Mouse (Mus musculus) MEL (cell line): Measurements from ENCODE around the gene Usp54.

Source experiments
- CTCF ChIP-seq, 3 experiments: IDR thresholded peaks in 2 of 3; conservative IDR thresholded peaks in 1 of 3; 2 replicates each; pipeline ENCODE4 v1.5.1; 2011 to 2012; ENCODE audit warnings: low read length in 3 of 3, low read depth in 2 of 3, mild to moderate bottlenecking in 2 of 3, improper control_type of control experiment in 1 of 3, inconsistent platforms in 1 of 3, mixed read lengths in 1 of 3, moderate library complexity in 1 of 3; ENCODE audit not compliant: control insufficient read depth in 1 of 3, insufficient read depth in 1 of 3, poor library complexity in 1 of 3, severe bottlenecking in 1 of 3
- EP300 ChIP-seq, 2 experiments: IDR thresholded peaks; 2 replicates each; pipeline ENCODE4 v1.6.1; 2011; ENCODE audit warnings: improper control_type of control experiment in 2 of 2, low read length in 2 of 2, low read depth in 1 of 2, mild to moderate bottlenecking in 1 of 2
- POLR2A ChIP-seq, 2 experiments: IDR thresholded peaks; 2 replicates each; pipeline ENCODE4 v1.6.1; 2011 to 2012; ENCODE audit warnings: low read length in 2 of 2, mild to moderate bottlenecking in 2 of 2, control low read depth in 1 of 2, improper control_type of control experiment in 1 of 2, low read depth in 1 of 2, moderate library complexity in 1 of 2; ENCODE audit not compliant: control insufficient read depth in 1 of 2, insufficient read depth in 1 of 2, poor library complexity in 1 of 2
- TBP ChIP-seq: IDR thresholded peaks from 2 replicates; pipeline ENCODE4 v1.8.0; 2011; ENCODE audit warnings: low read depth, low read length, improper control_type of control experiment
- ZC3H11A ChIP-seq: IDR thresholded peaks from 2 replicates; pipeline ENCODE4 v1.6.1; 2012; ENCODE audit warnings: low read depth, mild to moderate bottlenecking, inconsistent platforms, low read length, improper control_type of control experiment

DNA sequence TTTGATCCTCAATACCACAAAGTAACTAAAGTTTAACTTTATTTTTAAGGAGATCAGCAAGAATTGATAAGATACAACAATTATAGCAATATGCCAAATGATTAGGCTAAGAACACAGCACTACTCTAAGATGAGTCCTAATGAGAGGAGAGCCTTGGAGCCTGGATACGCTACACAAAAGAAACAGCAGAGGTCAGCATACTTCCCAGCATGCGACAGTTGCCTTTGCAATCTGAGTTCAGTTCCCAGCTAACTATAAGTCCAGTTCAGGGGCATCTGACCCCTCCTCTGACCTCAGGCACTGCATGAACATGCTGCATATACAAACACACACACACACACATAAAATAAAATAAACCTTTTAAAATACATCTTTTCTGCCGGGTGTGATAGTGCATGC lies 4.7 kb upstream of the Usp54 start:
- TF ChIP-seq ZC3H11A, result no peak
- no peak for TF ChIP-seq POLR2A (IDR thresholded peaks at IDR 0.05; ENCODE audit: control insufficient read depth in 1 of 2, insufficient read depth in 1 of 2, low read depth in 1 of 2, low read length in 2 of 2, poor library complexity in 1 of 2)
- no peak for TF ChIP-seq TBP
- peak; percentile 18 to 44 (median 19); a peak in 5 of 6 replicates for TF ChIP-seq CTCF (IDR thresholded peaks at IDR 0.05 in 2 of 3, conservative IDR thresholded peaks at IDR 0.05 in 1 of 3; ENCODE audit: control insufficient read depth in 1 of 3, insufficient read depth in 1 of 3, low read depth in 2 of 3, low read length in 3 of 3, poor library complexity in 1 of 3, severe bottlenecking in 1 of 3)
- no peak for TF ChIP-seq EP300 (IDR thresholded peaks at IDR 0.05; ENCODE audit: low read depth in 1 of 2, low read length in 2 of 2)
